Mouse (Mus musculus) cerebellum, postnatal 25 days (tissue): Measurements from ENCODE around the gene Dhx8.

ENCODE experiments used
- DNase-seq, 2 experiments: peaks; one replicate each; pipeline ENCODE4 v3.0.0; 2021; ENCODE audit warnings: mixed read lengths in 2 of 2

Gene Dhx8

GRCm38 (mm10) chr11:101756616-101757015 lies 23.9 kb downstream of the Dhx8 start:
- DNase-seq = no peak

GRCm38 (mm10) chr11:101757366-101757765 lies 24.6 kb downstream of the Dhx8 start:
- DNase-seq = no peak

GRCm38 (mm10) chr11:101758431-101758830 lies 25.7 kb downstream of the Dhx8 start:
- peak; percentile 27 to 55 for DNase-seq

- no peak for DNase-seq
These were observed 26.8 kb downstream of the Dhx8 start for GRCm38 (mm10) chr11:101759530-101759929.

- DNase-seq = peak in 1 of 2 experiments; percentile 44
These were observed 31.0 kb downstream of the Dhx8 start for GRCm38 (mm10) chr11:101763723-101764122.

DNA sequence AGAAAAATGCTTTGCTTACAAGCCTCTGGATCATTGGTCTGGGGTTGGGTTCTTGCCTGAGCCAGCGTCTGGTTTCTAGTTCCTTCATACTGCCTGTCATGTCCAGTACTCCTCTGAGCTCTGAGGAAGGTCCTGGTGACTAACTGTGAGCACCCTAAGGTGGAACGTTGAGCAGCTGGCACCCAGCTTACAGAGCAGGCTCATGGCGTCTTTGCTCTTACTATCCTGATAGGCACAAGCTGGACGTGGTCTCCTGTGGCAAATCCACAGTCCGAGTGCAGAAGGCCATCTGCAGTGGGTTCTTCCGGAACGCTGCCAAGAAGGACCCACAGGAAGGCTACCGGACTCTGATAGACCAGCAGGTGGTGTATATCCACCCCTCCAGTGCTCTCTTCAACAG lies 31.8 kb downstream of the Dhx8 start:
- DNase-seq = no peak

DNA sequence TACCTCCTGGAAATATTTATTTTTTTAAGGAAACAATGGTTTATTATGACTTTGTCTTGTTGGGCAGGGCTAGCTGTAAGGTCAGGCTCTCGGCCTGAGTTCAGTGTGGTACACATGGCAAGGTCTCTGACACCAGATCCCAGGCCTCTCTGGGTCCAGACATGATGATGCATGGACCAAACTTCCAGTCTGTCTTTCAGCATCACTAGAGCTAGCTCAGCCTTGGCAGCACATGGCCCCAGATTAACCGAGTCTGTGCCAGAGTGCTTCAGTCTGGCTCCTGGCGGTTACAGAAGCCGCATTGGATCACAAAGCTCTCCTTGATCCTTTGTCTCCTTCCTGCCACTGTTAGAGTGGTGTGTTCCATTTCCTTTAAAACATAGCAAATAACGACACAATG lies 34.6 kb downstream of the Dhx8 start:
- DNase-seq = no peak

DNA sequence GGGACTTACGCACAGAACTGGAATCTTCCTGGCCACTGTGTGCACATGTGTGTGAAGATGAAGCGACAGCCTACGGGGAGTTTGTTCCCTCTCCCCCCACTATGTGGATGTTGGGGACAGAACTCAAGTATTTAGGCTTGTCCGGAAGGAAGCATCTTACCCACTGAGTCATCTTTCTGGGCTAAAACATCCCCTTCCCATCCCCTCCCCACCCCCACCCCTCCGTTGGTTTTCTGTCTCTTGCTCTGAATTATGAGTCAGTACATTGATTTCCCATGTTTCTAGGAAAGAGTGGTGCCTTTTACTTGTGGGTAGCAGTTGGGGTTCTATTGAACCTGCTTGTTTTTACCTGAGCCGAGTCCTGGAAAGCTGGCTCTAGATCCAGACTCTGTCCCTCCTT lies 36.0 kb downstream of the Dhx8 start:
- no peak for DNase-seq

DNA sequence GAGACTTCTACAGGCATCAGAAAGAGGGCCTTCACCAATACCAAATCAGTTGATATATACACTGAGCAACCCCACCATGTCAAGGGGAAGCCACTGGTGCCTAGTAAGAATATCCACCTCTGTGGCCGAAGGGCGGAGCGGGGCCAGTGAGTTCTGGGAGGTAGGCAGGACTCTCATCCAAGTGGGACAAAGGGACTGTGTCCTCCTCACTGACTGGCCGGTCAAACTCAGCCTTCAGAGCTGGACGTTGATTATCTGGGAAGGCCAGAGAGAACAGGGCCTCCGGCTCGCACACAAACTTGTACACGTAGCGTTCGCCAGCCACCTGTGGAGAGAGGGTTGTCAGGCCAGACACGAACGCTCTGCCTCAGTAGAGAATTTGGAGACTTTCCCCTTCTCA lies 37.5 kb downstream of the Dhx8 start:
- DNase-seq = no peak

DNA sequence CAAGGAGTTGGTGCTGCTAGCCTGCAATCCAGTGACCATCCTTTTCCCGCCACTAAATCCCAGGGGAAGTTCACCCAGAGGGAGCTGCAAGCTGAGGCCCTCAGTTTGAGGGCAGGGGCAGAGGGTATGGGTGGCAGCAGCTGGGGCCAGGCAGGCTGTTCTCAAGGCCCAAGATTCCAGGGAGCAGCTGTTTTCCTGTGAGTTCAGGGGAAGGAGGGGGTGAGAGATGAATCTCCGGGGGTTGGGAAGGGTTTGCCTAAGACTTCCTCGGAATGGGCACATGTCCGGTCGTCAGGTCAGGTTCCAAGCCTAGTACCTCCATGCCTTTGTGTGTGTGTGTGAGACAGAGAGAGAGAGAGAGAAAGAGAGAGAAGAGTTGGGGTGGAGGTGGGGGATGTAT lies 39.3 kb downstream of the Dhx8 start:
- DNase-seq = no peak

DNA sequence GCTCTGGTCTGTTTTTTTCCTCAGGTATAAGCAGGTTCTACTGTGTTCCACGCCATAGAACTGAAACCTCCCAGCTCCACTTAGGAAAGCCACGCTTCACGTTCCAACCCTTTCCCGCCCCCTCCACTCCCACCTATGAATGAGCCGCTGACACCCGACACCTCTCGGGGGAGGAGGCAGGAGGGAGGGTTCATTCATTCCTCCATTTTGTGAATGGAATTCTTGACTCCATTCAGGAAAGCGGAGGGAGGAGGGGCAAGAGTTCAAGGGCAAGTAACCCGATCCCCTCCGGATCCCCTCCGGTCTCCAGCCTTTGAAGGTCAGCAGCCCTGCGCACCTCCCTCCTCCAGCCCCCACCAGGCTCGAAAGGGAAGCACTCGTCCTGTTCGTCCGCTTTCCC lies 39.7 kb downstream of the Dhx8 start:
- DNase-seq = peak in 1 of 2 experiments; percentile 31

- no peak for DNase-seq
These were observed 44.1 kb downstream of the Dhx8 start for GRCm38 (mm10) chr11:101776846-101777245.

GRCm38 (mm10) chr11:101783135-101783534 lies 50.4 kb downstream of the Dhx8 start:
- DNase-seq = no peak

- no peak for DNase-seq
These were observed 50.9 kb downstream of the Dhx8 start for GRCm38 (mm10) chr11:101783584-101783983.

- DNase-seq = no peak
These were observed 51.4 kb downstream of the Dhx8 start for GRCm38 (mm10) chr11:101784072-101784471.

DNA sequence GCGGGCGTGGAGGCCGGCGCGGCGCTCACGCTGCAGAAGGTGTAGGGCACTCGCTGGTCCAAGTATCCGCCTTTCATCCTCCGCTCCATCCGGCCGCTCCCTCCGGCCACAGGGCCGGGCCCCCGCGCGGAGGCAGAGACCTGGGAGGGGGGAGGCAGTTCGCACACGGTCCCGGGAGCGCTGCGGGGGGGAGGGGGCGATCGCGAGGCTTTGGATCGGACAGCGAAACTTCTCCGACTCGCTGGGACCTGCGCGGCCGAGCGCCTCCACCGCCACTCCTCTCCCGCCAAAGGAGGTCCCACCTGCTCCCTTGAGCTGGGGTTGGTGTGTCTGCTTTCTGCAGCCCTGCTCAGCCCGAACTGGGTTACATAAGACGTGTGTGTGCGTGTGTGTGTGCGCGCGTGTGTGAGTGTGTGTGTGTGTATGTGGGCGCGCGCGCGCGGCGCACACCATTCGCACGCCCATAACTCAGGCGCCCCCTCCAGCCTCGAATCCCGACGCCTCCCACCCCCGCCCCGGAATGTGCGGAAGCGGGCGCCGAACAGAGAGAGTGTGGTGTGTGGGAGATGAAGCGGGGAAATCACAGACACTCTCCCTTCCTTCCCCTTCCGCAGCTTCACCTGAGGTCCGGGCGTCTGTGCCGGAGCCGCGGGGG lies 51.9 kb downstream of the Dhx8 start:
- DNase-seq = peak; percentile 52 to 66

DNA sequence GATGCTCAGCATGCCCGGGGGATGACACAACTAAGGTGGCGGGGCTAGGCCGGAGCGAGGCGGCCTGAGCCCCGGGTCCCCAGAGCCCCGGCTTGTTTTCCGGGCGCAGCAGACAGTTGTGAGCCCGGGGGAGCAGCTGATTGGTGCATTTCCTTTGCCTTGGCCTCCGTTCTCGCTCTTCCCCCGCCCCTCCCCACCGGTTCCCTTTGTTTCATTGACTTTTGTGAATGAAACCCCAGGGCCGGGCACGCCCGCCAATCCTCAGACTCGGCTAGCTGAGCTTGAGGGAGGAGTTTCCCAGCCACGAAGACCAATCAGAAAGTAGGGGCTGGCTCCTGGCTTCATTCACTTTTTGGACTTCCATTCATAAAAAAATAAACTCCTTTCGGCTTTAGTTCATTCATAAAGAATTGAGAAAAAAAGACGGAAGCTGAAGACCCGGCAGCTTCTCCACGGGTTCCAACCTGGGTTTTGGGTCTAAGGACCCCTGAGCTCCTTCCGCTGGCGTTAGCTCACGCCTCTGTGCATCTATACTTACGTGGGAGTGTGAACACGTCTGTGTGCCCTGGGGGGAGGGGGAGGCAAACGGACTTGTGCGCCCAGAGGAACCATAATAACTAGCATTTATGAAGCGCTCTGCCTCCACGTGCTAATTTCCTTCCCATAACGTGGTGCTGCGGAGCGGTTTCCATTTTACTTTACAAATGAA lies 52.6 kb downstream of the Dhx8 start, which contains the start of gene Etv4:
Gene Etv4 (minus strand): TSS at position 229 of the 709 bp plus-strand sequence.
- DNase-seq = peak; percentile 84 to 92

DNA sequence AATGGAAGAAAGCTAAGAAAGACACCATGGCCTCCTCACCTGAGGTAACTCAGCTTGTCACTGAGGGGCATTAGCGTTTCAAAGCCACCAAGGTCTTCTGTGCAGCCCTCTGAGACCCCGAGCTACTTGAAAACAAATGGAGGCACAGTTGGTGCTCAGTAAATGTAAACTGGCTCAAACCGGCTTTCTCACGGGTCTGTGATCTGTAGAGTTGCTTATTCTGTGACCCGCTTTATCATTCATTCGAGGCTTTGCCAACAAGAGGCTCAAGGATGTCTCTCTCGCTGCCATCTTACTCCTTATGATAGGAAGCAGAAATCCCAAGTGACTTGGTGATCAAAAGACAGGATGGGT lies 53.1 kb downstream of the Dhx8 start:
- DNase-seq = no peak

DNA sequence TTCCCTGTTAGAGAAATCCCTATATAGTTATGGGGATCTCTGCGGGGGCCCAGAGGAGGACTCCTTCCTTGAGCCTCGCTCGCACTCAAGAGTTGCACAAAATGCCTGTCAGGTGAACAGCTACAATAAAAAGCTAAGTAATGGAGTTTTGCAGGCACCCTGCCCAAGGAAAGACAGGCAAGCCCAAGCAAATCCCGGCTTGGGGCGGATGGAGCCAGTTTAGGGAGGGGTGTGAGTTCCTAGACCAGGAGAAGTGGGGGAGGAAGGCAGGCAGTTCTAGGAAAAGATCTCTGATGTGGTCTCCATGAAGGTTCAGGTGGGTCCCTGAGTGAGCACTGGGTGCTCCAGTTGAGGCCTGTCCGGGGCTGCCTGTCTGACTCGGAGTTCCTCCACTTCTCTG lies 53.9 kb downstream of the Dhx8 start:
- no peak for DNase-seq

DNA sequence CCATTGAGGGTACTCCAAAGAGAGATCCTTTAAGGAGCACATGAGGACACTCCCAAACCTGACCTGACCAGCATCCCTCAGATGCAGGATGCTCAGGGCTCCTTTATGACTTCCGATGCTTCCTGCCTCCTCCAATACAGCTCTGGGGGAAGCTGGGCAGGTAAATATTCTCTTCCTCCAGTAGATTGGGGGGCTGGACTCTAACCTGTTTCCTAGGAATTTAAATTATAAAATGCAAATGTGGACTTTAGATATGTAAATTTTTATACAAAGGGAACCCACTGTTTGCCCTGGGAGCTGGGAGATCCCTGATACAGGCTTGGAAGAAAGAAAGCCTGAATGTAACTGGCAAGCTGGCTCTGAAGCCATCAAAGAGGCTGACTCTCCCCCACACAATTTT lies 54.7 kb downstream of the Dhx8 start:
- DNase-seq = no peak

DNA sequence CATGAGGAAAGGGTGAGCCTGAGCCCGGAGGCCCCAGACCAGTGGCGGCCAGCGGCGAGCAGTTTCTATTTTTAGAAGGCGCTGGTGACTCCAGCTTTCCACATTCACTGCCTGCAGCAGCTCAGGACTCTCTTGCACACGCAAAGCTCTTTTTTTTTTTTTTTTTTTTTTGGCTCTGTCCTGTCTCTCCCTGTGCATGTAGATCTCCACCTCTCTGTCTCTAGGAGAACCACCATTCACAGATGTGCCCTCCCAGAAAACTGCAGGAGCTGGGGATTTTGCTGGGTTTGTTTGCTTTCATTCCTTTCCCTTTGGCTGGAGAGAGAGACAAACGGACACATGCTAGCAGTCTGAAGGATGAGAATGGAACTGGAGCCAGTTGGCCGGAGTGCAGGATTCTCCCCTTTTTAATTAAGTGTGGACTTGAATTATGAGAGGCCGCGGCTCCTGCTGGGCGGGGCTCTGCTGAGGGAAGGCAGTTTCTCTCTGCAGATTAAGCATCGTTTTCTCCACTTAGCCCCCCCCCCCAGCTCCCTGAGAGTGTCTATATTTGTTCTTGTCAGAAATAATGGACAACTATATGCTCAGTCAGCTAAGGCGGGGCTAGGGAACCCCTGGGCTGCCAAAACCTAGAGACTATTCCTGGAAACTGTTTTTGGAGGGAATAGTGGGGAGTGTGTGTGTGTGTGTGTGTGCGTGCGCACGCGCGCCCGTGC lies 58.2 kb downstream of the Dhx8 start:
- peak in 1 of 2 experiments; percentile 43 for DNase-seq

GRCm38 (mm10) chr11:101797355-101797754 lies 64.6 kb downstream of the Dhx8 start:
- no peak for DNase-seq

- DNase-seq = no peak
These were observed 65.4 kb downstream of the Dhx8 start for GRCm38 (mm10) chr11:101798083-101798482.

DNA sequence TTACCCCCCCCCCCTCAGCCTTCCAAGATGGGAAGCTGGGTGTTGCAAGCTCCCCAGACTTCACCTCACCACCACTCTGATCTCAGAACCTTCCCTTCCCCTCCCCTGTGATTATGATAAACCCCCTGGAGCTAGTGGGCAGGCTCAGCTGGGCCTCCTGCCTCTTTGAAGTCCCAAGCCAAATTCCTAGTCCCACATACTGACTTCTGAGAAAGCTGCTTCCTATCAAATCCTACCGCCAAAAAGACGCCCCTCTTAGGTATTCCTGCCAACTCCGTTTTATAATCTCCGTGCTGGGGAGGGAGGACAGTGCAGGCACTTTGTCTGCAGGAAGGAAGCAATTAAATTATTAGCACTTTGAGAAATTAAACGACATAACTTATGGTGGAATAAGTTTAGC lies 68.7 kb downstream of the Dhx8 start:
- no peak for DNase-seq
